Mouse (Mus musculus) MEL-GATA-1-ER (cell line): ENCODE results near the gene Tns4.

Source experiments
- DNase-seq: peaks from one replicate; pipeline ENCODE4 v3.0.0-alpha.2; 2012; ENCODE audit warnings: low read depth; ENCODE audit errors: extremely low read depth

Gene Tns4

GRCm38 (mm10) chr11:99093740-99094139 lies 4.6 kb upstream of the Tns4 start:
- DNase-seq, result no peak

GRCm38 (mm10) chr11:99091666-99092065 lies 2.6 kb upstream of the Tns4 start:
- no peak for DNase-seq

- DNase-seq, result no peak
Measured at GRCm38 (mm10) chr11:99090391-99090790, 1.3 kb upstream of the Tns4 start.

GRCm38 (mm10) chr11:99088486-99088885 lies 620 bp downstream of the Tns4 start:
- no peak for DNase-seq

- no peak for DNase-seq
Measured at GRCm38 (mm10) chr11:99084366-99084765, 4.7 kb downstream of the Tns4 start.

GRCm38 (mm10) chr11:99083516-99083915 lies 5.6 kb downstream of the Tns4 start:
- no peak for DNase-seq

GRCm38 (mm10) chr11:99082098-99082497 lies 7.0 kb downstream of the Tns4 start:
- DNase-seq, result no peak

- DNase-seq, result no peak
Measured at GRCm38 (mm10) chr11:99081566-99081965, 7.5 kb downstream of the Tns4 start.

- DNase-seq, result no peak
Measured at GRCm38 (mm10) chr11:99080902-99081543, 8.1 kb downstream of the Tns4 start.

GRCm38 (mm10) chr11:99077869-99078268 lies 11.2 kb downstream of the Tns4 start:
- no peak for DNase-seq

GRCm38 (mm10) chr11:99076744-99077319 lies 12.3 kb downstream of the Tns4 start:
- DNase-seq, result no peak

GRCm38 (mm10) chr11:99073781-99074180 lies 15.3 kb downstream of the Tns4 start:
- DNase-seq, result no peak

GRCm38 (mm10) chr11:99071866-99072265 lies 17.2 kb downstream of the Tns4 start:
- DNase-seq, result no peak

GRCm38 (mm10) chr11:99068455-99068854 lies 20.7 kb downstream of the Tns4 start:
- peak; percentile 79 for DNase-seq

GRCm38 (mm10) chr11:99067591-99067990 lies 21.5 kb downstream of the Tns4 start:
- DNase-seq, result no peak

- DNase-seq, result peak; percentile 53
Measured at GRCm38 (mm10) chr11:99065979-99066378, 23.1 kb downstream of the Tns4 start.

- no peak for DNase-seq
Measured at GRCm38 (mm10) chr11:99065353-99065752, 23.8 kb downstream of the Tns4 start.

GRCm38 (mm10) chr11:99063406-99064131 lies 25.5 kb downstream of the Tns4 start:
- DNase-seq, result no peak

- no peak for DNase-seq
Measured at GRCm38 (mm10) chr11:99062661-99063060, 26.4 kb downstream of the Tns4 start.

GRCm38 (mm10) chr11:99060435-99060834 lies 28.7 kb downstream of the Tns4 start:
- DNase-seq, result no peak

GRCm38 (mm10) chr11:99055571-99056452 lies 33.3 kb downstream of the Tns4 start:
- DNase-seq, result no peak

- DNase-seq, result no peak
Measured at GRCm38 (mm10) chr11:99055143-99055542, 34.0 kb downstream of the Tns4 start.
